Mouse (Mus musculus): ENCODE results near the gene D230025D16Rik.
"Not testable (repeated sequence)": the region's sequence is repeated elsewhere in the genome, so short reads cannot be mapped to it uniquely, and the experiment has no call there.

Gene D230025D16Rik

DNA sequence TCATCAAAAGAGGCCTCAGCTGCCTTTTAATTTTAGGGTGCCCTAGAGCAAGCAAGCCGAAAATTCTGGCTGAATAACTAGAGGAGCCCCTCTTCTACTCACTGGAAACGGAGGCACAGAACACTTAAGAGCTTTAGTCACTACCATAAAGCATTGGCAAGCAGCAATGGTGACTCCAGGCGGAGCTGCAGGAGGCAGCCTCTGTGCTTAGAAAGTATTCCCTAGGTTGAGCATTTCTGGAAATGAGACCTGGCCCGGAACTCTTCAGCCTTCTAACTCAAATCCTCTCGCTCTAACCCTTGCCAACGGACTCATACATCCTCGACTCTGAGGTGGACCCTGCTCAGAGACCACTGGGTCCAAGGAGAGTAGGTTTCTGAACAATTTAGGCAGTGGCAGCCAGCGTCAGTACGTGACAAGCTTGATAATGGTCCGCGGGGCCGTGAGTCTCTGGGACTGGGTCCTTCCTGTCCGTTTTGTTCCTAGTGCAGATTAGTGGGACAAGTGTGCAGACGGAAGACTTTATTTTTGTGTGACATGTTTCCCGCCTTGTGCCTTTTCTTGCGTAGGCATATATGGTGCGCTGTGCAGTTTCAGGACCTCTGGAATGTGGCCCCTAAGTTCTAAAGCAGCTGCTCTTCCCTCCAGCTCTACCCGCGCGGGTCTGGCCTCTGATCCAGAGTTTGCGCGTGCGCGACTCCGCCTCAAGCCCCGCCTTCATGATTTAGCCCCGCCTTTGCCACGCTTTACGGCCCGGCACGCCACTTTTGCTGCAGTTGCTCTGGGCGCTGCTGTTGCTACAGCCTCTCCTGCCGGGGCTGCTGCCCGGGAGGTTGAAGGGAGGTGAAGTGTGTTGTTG is at the start of gene D230025D16Rik:
Gene D230025D16Rik (plus strand): TSS at position 733 of the 859 bp plus-strand sequence.
- DNase-seq = peak; percentile 97

DNA sequence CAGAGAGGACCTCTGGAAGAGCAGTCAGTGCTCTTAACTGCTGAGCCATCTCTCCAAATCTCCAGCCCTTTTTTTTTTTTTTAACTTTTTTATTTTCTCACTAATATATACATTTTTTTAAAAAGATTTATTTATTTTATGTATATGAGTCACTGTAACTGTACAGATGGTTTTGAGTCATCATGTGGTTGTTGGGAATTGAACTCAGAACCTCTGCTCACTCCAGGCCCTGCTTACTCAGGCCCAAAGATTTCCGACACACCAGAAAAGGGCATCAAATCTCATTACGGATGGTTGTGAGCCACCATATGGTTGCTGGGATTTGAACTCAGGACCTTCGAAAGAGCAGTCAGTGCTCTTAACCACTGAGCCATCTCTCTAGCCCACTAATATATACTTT is 49.7 kb upstream of the D230025D16Rik start:
- DNase-seq = not testable (repeated sequence)

DNA sequence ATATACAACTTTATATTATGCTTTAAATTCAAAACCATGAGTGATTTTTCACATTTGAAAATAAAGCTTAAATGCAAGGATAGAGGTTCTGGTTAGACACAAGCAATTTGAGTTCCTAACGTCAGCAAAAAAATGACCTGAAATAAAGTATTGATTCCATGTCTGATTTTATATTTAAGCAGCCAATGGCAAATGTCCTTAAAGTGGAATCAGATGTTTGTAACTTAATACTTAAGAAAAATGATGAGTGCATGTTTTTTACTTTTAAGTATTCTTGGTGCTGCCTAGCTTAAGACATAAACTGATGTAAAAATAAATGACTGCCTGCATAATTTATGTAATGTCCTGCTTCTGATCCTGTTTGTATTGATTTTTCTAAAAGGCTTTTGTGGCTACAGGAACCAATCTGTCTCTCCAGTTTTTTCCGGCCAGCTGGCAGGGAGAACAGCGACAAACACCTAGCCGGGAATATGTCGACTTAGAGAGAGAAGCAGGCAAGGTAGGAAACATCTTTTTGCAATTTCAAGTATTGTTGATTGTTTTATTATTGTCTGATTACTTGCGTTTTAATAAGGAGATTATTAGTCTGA is 46.6 kb upstream of the D230025D16Rik start:
- no peak for DNase-seq

DNA sequence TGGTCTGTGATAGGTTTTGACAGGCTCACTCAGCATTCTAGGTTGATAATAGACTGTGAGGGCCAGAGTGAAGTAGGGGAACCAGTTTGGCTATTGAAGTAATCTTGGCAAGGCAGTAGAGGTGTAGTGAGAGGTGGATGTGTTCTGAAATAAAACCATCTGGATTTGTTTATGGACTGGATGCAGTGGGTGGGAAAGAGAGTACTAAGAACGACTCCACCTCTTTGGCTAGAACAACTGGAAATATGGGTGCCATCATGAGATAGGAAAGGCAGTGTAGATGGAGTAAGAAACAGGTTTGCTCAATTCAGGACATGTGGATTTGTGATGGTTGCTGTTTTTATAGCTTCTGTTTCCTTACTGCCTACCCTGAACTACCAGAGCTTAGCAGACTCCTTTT is 42.7 kb upstream of the D230025D16Rik start:
- DNase-seq = no peak

DNA sequence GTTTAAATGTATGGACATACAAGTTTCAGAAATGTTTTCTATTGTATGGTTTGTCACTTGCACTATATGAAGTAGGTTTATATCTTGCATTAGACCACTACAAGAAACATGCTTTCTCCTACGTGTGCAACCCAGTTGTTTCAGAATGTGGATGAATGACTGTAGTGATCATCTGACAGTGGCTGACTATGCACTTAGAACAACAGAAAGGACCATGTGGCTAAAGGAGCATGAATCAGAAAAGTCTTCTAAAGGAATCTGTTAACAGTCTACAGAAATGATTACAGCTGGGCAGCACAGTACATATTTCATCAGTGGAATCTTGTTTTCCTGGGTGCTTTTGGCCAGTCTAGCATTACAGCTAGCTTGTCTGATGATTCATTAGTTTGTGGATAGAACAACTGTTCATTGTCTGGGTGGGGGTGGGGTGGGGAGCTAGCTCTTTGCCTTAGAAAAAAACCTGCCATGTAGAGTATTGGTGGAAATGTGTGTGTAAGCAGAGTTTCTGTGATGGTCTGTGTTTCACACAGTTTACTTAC is 38.4 kb upstream of the D230025D16Rik start:
- no peak for DNase-seq

DNA sequence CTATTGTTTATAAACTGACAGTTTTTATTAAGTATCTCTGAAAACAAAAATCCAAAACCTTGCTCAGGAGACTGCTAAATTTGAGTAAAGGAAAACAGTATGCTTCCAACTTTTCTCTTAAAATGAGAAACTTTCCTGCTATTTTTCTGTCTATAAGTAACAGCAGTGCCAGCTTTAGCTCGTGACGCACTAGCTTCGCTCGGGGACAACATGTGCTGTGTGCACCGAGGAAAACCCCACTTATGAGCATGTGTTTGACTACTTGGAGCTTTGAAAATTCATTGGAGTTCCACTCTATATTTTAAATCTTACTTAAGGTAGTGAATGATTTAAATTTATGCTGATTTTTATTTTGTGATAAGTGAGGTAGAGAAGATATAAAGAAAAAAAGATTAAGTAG is 32.8 kb upstream of the D230025D16Rik start:
- DNase-seq = no peak

DNA sequence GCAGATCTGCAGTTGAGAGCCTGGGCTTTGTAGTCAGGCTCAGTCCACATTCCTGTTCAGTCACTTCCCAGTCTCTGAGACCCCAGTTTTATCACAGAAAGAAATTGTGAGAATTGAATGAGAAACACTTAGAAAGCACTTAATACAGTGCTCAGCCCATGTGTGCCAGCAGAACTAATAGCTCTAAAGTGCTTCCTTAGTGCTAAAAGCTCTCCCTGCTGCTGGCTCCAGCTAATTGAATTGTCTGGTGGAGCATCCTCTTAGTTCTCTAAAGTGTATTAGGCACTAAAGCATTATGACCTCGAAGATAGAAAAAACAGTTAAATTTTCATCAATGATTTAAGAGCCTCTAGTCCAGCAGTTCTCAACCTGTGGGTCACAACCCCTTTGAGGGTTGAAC is 19.2 kb upstream of the D230025D16Rik start:
- no peak for DNase-seq

DNA sequence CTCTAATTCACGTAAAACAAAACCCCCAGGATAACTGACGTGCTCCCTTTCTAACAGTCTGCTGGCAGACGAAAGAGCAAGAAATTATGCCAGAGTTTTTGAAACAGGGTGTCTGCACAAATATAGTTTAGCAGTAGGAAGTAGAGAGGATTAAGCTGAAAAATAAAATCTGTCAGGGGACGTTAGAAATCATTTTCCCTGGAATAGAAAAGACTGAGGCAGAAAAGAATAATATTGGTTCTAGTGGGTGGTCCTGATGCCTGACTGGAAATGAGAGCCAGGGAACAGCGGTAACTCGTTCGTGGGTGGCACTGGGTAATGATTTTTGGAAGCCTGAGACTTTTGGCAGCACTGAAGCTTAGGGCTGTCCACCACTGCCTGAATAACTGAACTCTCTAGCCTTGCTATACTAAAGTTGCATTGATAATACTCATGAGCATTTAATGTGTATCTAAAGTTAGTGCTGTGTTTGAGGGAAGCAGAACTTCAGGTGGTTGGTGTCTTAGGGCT is 18.1 kb upstream of the D230025D16Rik start:
- no peak for DNase-seq

DNA sequence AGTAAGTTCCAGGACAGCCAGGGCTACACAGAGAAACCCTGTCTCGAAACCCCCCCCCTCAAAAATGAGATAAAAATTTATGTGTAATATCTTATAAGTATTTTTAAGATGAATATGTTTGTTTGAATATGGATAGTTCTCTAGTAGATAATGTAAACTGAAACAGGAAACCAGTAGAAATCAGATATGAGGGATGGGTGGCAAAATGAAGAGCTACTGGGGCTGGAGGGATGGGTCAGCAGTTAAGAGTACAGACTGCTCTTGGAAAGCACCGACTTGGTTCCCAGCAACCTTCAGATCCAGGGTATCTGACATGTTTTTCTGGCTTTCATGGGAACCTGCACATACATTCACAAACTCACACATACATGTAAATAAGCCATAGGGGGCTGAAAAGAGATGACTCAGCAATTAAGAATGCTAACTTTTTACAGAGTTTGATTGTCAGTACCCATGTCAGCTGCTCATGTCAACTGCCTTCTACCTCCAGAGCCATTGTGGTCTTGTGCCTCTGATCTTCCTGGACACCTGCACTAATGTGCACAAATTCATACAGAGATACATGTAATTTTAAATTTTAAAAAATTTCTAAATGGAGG is 17.2 kb upstream of the D230025D16Rik start:
- DNase-seq = no peak

DNA sequence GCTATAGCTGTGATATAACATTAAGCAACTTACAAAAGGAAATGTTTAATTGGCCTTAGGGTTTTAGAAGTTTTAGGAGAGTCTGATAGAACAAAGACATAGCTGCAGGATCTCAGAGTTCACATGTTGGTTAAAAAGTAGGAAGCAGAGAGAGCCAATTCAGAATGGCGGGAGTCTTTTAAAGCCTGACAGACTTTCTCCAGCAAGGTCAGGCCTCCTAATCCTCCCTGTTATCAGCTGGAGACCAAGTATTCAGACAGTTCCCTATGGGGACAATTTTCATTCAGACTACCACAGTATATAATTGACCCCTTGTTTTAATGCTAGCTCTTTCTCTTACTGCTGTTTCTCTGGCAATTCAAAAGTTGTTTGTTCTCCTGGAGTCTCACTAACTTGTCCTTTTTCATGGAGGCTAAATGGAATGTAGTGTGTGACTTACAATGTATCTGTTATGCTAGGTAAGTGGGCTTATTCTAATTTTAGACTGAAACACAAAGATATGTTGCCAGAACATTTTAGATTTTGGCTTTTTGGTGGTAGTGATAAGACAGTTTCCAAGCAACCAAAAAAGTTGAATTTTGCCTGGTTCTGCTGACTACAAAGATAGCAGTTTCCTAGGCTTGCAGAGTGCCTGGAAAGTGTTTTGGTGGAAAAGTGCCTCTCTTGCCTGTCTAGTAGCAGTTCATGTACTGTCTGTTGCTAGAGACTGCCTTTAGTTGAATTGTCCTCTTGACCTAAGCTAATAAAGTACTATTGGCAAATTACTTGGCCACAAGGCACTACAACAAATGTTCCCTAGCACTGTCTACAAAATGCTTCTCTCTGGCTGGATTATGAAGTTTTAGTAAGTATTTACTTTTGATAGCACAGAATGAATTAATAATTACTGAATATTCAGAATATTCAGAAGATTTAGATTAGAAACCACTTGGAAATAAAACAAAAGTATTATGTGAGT is 15.5 kb upstream of the D230025D16Rik start:
- DNase-seq = no peak

DNA sequence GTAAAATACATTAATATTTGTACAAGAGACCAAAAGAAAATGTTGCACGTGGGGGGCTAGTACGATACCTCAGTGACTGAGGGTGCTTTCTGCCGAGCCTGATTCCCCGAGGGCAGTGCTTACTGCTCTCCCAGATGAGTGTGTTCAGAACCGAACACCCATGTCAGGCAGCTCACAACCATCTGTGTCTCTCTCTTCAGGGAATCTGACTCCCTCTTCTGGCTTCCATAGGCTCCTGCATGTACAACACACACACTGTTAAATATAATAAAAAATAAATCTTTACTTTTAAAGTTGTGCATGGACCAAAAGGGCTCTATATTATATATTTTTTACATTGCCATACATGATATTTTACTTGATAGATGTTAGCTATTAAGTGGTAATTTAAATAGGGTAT is 10.8 kb upstream of the D230025D16Rik start:
- DNase-seq = no peak

DNA sequence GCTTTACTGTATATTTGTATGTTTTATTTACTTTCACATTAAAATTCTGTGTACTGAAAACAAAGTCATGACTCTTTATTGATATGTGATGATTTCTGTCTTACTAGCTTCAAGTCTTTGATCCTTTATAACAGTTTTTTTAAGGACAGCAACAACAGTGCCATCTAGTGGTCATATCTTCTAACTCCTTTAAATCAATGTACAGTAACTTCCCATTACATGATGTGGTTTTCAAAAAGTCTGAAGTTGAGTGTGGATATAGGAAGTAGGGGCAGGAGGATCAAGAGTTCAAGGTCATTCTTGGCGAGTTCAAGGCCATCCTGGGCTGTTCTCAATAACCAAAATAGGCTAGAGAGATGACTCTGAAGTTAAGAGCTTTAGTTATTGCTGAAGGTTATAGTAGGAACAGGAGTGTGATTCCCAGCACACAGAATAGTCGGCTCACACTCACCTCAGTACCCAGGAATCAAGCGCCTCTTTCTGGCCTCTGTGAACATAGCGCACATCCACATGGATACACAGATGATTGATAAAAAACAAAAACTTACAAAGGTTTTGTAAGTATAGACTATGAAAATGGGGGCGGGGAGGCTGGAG is 6.9 kb upstream of the D230025D16Rik start:
- no peak for DNase-seq

DNA sequence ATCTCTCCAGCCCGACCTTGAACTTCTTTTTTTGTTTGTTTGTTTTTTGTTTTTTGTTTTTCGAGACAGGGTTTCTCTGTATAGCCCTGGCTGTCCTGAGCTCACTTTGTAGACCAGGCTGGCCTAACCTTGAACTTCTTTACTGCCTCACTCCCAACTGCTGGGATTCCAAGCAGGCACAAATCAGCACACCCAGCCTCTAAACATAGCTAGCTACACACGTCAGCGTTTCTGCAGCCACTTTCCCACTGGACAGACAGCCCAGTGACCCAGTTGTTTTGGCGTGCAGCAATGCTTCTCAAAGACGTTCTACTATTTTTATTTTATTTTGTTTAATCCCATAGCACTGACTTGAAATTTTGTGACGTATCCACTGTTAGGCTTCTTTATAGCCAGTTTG is 1.1 kb upstream of the D230025D16Rik start:
- no peak for DNase-seq

DNA sequence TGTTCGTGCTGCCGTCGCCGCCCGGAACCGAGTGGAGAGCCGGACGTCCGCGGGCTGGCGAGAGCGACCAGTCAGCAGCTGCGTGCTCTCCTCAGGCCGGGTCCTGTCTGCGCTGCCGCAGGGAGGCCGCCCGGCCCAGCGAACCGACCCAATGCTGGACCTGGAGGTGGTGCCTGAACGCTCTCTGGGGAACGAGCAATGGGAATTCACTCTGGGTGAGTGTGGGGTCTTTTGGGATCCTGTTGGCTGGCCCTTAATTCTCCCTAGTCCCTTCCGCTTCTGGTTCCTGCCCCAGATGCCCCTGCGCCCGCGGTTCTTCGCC is 288 bp downstream of the D230025D16Rik start:
- DNase-seq = no peak

DNA sequence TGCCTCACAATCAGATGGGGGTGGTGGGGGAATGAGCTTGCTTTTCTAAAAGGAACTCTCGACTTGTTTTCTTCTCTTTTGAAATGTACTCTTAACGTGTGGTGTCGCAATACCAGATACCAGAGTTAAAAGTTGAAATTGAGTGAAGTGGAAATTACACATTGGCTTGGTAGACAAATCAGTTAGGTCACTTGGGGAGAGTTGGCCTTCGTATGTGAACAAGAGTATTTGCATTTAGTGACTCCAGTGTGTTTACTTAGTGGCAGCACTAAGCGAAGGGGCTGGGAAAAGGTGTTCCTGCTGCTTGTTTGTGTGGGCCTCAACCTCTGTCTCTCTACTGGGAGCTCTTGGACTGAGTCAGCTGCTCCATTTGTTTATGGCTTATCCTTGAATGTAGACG is 972 bp downstream of the D230025D16Rik start:
- no peak for DNase-seq

DNA sequence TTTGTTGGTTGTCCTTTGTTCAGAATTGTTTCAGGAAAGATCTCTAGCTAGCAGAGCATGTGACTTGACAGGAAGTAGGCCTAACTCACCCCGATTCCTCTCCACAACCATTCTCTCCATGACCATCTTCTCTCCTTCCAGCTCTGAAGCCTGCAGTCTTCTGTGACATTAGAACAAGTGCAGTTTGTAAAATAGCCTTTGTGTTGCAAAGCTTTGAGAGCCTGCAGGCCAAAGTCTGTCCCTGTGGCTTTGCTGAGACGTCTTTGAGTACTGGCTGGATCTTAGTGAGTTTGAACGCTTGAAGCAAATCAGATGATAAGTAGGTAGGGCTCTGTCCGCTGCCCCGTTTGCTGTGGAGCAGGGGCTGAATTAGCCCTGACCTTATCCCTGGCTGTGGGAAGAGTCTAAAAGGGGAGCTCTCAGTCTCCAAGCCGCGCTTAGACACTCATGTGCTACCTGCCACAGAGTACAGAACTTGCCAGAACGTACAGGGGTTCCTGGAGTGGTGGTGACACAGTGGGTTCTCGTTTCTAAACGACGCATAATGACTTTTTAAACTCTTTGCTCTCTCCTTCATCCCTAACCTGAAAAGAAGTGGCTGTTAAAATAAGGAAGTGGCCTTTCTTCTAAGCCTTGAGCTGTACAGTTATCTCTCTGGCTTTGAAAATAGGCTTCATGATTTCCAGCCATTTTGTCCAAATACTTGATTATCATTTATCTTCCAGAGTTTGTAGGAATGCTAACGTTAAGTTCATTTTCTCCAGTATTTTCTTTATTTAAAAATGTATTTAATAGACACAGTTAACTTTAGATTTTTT is 6.8 kb downstream of the D230025D16Rik start:
- DNase-seq = no peak

DNA sequence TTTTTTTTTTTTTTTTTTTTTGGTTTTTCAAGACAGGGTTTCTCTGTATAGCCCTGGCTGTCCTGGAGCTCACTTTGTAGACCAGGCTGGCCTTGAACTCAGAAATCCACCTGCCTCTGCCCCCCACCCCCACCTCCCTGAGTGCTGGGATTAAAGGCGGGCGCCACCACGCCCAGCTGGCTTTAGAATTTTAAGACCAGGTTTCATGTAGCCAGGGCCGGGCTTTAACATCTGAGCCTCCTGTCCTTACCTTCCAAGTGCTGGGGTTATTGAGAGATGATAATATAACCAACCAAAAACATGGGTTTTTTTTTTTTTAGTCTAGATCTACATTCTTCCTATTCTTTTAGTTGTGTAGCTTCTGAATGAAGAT is 7.4 kb downstream of the D230025D16Rik start:
- DNase-seq = not testable (repeated sequence)

DNA sequence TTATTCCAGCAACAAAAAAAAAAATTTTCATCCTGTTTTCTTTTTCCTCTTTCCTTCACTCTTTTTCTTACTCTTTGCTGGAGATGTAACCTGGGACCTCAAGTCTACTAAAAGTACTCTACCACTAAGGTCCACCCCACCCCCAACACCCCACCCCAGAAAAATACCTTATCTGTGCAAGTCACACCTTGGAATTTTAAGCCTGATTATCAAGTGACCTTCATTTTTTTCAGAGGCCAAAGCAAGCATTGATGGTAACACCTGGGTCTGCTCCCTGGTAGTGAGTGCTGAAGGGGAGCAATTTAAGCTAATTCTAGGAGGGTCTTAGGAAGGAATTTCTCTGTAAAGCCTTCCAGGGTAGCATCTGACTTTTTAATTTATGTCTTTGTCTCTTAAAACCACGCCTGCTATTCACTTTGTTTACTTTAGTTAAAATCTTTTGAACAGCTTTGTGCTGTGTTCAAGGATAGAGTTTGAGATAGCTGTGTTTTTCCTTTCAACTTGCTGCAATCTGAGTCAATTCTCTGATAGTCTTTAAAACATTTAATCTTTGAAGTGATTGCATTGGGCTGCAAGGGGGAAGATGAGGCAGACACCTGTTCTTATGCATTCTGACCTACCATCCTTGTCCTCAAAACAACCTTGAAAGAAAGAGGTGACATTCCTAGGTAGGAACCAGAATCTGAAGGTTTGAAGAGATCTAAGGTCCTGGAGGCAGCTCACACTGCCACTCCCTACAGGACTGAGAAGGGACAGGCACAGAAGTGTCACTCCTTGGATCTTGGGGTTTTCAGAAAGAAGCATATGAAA is 8.4 kb downstream of the D230025D16Rik start:
- no peak for DNase-seq

DNA sequence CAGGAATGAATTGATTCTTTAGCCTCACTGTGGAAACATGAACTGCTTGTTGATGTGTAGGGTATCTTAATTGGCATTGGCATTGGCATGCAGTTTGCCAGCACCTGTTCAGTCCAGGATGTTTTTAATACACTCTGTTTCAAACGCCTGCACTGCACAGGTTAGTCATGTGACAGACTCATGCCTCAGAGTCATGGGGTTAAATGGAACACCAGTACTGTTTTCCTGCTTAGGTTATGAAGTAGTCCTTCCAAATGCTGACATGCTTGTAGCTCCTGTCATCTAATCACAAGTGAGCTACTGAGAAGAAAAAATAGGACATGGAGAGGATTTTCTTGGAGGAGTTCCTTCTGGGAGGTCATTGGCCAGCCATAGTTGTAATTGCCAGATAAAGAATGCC is 10.3 kb downstream of the D230025D16Rik start:
- DNase-seq = peak in 1 of 2 experiments; percentile 32

DNA sequence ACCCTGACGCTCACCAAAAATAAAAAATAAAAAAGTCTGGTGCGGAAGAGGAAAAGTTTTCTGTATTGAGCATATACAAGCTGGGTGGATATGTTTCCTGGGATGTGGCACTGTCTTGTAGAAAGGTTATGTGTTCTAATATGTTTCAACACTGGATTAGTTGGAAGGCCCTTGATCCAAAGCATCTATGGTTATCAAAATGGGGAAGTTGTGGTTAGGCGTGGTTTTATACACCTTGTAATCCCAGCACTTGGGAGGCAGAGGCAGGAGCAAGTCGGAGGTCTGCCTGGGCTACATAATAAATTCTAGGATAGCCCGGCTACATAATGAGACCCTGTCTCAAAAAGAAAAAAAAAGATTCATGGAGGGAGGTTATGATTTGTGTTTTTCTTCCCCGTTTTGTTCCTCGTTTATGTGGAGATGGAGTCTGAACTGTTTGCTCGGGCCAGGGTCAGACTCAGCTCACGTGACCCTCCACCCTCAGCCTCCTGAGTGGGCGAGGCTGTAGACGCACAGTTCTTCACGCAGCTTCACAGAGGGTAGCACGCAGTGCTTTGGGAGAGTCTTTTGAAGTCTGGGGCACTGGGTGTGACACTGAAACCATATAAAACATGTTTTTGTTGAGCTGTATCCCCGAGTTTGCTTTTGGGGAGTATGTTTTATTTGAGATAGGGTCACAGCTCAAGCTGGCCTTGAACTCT is 12.6 kb downstream of the D230025D16Rik start:
- DNase-seq = no peak

All from kidney, postnatal 25 days (tissue).